8 mouse cellular contexts compared by ENCODE assay signal in genomic region chr5:130037752-130038455, GRCm38 (mm10). TPM values are rescaled to one million over a fixed set of nuclear protein-coding genes. Genes with fewer than 3 reads are reported as not detected.
DNase-seq lines count a peak whose midpoint lies in the region; TF ChIP-seq lines count a peak whose summit lies in the region.

No protein-coding gene starts in this region.

- no peaks in the 10 kb centered on the region for H3K27me3 ChIP-seq in E14TG2a.4 (ENCODE audit: insufficient read depth, low read length)

- no peaks in the 10 kb centered on the region for H3K9me3 ChIP-seq in E14TG2a.4 (ENCODE audit: low read length)

- peak; percentile 82 for TF ChIP-seq CTCF in E14TG2a.4 (conservative IDR thresholded peaks at IDR 0.05; ENCODE audit: low read length)

- H3K4me3 ChIP-seq in E14TG2a.4 (replicated peaks; ENCODE audit: low read length), result no peak overlapping the region

- peak; percentile 84 for DNase-seq in 3T3-L1 (ENCODE audit: low read depth, low spot score)
- DNase-seq in c-Kit-positive CD71-negative TER-119-negative erythroid progenitor cells, embryonic 14.5 days (ENCODE audit: low read depth), result peak; percentile 56
- peak; percentile 76 for DNase-seq in gastrocnemius, adult 18-20 months (ENCODE audit: low spot score)
- DNase-seq in kidney, adult 8-10 months, result peak; percentile 71 to 77
- DNase-seq in liver, result peak; percentile 70
- DNase-seq in retina, postnatal 7 days (ENCODE audit: low read depth, low spot score), result peak; percentile 57
- DNase-seq in urinary bladder, postnatal 25 days (ENCODE audit: low spot score), result peak; percentile 49

- H3K36me3 ChIP-seq in E14TG2a.4 (ENCODE audit: insufficient read depth, low read length), result peaks cover 62% of the 10 kb centered on the region

- H3K4me1 ChIP-seq in E14TG2a.4 (replicated peaks; ENCODE audit: low read depth, low read length), result peaks cover 28% of the 10 kb centered on the region

RNA-seq across cellular contexts. Expression of gene Crcp, which starts 8.8 kb away (rescaled TPM):
- 10 to 100 TPM; 19.3 to 20.3 TPM for total RNA-seq in gastrocnemius, adult 18-20 months (2021)

RNA-seq across cellular contexts. Expression of gene Asl, which starts 8.9 kb away (rescaled TPM):
- total RNA-seq in gastrocnemius, adult 18-20 months (2021), result 10 to 100 TPM in 1 of 2 experiments, 1 to 10 TPM in 1; 8.8 to 12.4 TPM

RNA-seq across cellular contexts. Expression of gene Gusb, which starts 35.1 kb away (rescaled TPM):
- 1 to 10 TPM; 7.4 to 8.1 TPM for total RNA-seq in gastrocnemius, adult 18-20 months (2021)

RNA-seq across cellular contexts. Expression of gene Tpst1, which starts 35.2 kb away (rescaled TPM):
- 1 to 10 TPM; 3.3 to 4.1 TPM for total RNA-seq in gastrocnemius, adult 18-20 months (2021)
